Mouse (Mus musculus) lung, postnatal 0 days (tissue): ENCODE results near the gene Nfat5. TPM values are rescaled to one million over a fixed set of nuclear protein-coding genes. Genes with fewer than 3 reads are reported as not detected.

Experiments
- ATAC-seq: fragments of 200-750 bp; cut with Nextera tagmentation; 2 replicates; pipeline ENCODE4 v1.8.0; 2017; ENCODE audit warnings: moderate library complexity
- DNase-seq: peaks from one replicate; pipeline ENCODE4 v3.0.0-alpha.2; 2016; ENCODE audit warnings: low spot score
- H3K27ac ChIP-seq: fragments of 300-500 bp; sonication (generic); 2 replicates; pipeline ENCODE4 v1.5.1; 2014; ENCODE audit warnings: antibody characterized with exemption, mild to moderate bottlenecking, low read length, mixed read lengths
- H3K27me3 ChIP-seq: fragments of 300-500 bp; sonication (generic); replicated peaks from 2 replicates; pipeline ENCODE4 v1.6.1; 2014; ENCODE audit warnings: low read length, mixed read lengths; ENCODE audit not compliant: insufficient read depth
- H3K36me3 ChIP-seq: fragments of 300-500 bp; sonication (generic); 2 replicates; pipeline ENCODE4 v1.6.1; 2014; ENCODE audit warnings: low read length, mixed read lengths; ENCODE audit not compliant: insufficient read depth
- H3K4me1 ChIP-seq: fragments of 300-500 bp; sonication (generic); 2 replicates; pipeline ENCODE4 v1.6.1; 2014; ENCODE audit warnings: antibody characterized with exemption, low read depth, low read length, mixed read lengths; ENCODE audit not compliant: insufficient read depth
- H3K4me2 ChIP-seq: fragments of 300-500 bp; sonication (generic); replicated peaks from 2 replicates; pipeline ENCODE4 v1.6.1; 2014; ENCODE audit warnings: low read depth, mild to moderate bottlenecking, low read length, moderate library complexity, mixed read lengths
- H3K4me3 ChIP-seq: fragments of 300-500 bp; sonication (generic); 2 replicates; pipeline ENCODE4 v1.5.1; 2014; ENCODE audit warnings: low read depth, low read length
- H3K9ac ChIP-seq: fragments of 300-500 bp; sonication (generic); replicated peaks from 2 replicates; pipeline ENCODE4 v1.6.1; 2014; ENCODE audit warnings: low read depth, mild to moderate bottlenecking
- H3K9me3 ChIP-seq: fragments of 300-500 bp; sonication (generic); 2 replicates; pipeline ENCODE4 v1.6.1; 2016; ENCODE audit warnings: low read length, mixed read lengths
- CTCF ChIP-seq: IDR thresholded peaks from 2 replicates; pipeline ENCODE4 v1.5.1; 2016; ENCODE audit warnings: antibody characterized with exemption, mild to moderate bottlenecking
- EP300 ChIP-seq: IDR thresholded peaks from 2 replicates; pipeline ENCODE4 v1.6.1; 2016; ENCODE audit warnings: antibody characterized with exemption, mild to moderate bottlenecking, control low read depth
- WGBS: fragments of 180-500 bp; shearing (Covaris S2); extraction: QIAGEN DNeasy Blood & Tissue Kit; methylation state at CpG from one replicate; pipeline ENCODE4 v1.1.7; 2014; 5-methylcytosine and 5-hydroxymethylcytosine counted together
- polyA plus RNA-seq: library from polyadenylated mRNA; unstranded; fragments of >200 nt; fragmentation: Nextera tagmentation; extraction: Ambion mirVana; gene quantifications from 2 replicates; pipeline ENCODE4 v1.2.1, GENCODE M21; 2015

Gene Nfat5
- polyA plus RNA-seq, 1 experiment from 2014 or later, result 8.8 TPM

- WGBS, result 62% methylated on average over 11 of the region's 11 CpGs
- H3K9ac ChIP-seq, result no peak overlapping the region
Measured at GRCm38 (mm10) chr8:107254951-107255457, 38.3 kb upstream of the Nfat5 start.

GRCm38 (mm10) chr8:107257223-107257622 lies 36.0 kb upstream of the Nfat5 start:
- ATAC-seq (no peak), DNase-seq (no peak)
- no peak overlapping the region for H3K9ac ChIP-seq
- 64% methylated on average over 5 of the region's 5 CpGs for WGBS
- no peak overlapping the region for H3K4me2 ChIP-seq
- TF ChIP-seq EP300, result no peak
- no peak for TF ChIP-seq CTCF
- H3K36me3 ChIP-seq, result no peaks in the 10 kb centered on the region
- H3K27me3 ChIP-seq, result no peaks in the 10 kb centered on the region
- H3K27ac ChIP-seq, result no peak overlapping the region
- no peaks in the 10 kb centered on the region for H3K4me1 ChIP-seq
- H3K9me3 ChIP-seq, result no peaks in the 10 kb centered on the region
- H3K4me3 ChIP-seq, result no peak overlapping the region

More at GRCm38 (mm10) chr8:107254951-107255457, 38.3 kb upstream of the Nfat5 start:
- Histone ChIP-seq H3K36me3 (no peaks in the 10 kb centered on the region), H3K4me1 (no peaks in the 10 kb centered on the region; the same call in 1 of the 2 replicates), H3K4me2 (no peak overlapping the region), H3K27me3 (no peaks in the 10 kb centered on the region), H3K27ac (no peak overlapping the region), H3K9me3 (no peaks in the 10 kb centered on the region), H3K4me3 (no peak overlapping the region)
- peak; percentile 17 for DNase-seq
- TF ChIP-seq EP300 (no peak), CTCF (no peak)
- ATAC-seq, result no peak; the same call in 1 of the 2 replicates

GRCm38 (mm10) chr8:107260120-107260519 lies 33.1 kb upstream of the Nfat5 start:
- ATAC-seq (no peak), DNase-seq (no peak)
- 84% methylated on average over 6 of the region's 6 CpGs for WGBS
- Histone ChIP-seq H3K27ac (no peak overlapping the region), H3K4me1 (no peaks in the 10 kb centered on the region), H3K27me3 (no peaks in the 10 kb centered on the region), H3K9ac (no peak overlapping the region), H3K4me2 (no peak overlapping the region), H3K36me3 (no peaks in the 10 kb centered on the region), H3K4me3 (no peak overlapping the region), H3K9me3 (no peaks in the 10 kb centered on the region)
- no peak for TF ChIP-seq CTCF
- no peak for TF ChIP-seq EP300

DNA sequence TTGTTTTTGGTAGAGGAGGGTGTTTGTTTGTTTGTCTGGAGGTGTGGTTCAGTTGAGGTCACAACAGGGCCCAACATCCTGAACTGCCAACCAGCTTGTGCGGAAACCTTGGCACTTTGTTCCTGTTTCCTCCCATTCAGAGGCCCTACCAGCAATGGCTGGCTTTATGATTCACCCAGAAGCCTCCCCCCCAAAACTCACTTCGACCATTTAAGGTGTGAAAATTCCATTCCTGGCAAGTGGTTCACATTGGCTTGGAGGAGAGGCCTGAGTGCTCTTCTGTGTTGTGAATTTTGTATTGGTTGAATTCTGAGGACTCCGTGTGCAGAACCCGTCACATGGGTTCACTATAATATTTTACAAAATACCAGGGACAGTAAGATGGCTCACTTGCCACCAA lies 32.1 kb upstream of the Nfat5 start:
- Histone ChIP-seq H3K9ac (no peak overlapping the region), H3K4me3 (no peak overlapping the region), H3K27me3 (no peaks in the 10 kb centered on the region), H3K4me2 (no peak overlapping the region), H3K36me3 (no peaks in the 10 kb centered on the region), H3K27ac (no peak overlapping the region), H3K9me3 (no peaks in the 10 kb centered on the region), H3K4me1 (no peaks in the 10 kb centered on the region)
- TF ChIP-seq CTCF (no peak), EP300 (no peak)
- DNase-seq (no peak), ATAC-seq (no peak)
- 59% methylated on average over 4 of the region's 4 CpGs for WGBS

- 78% methylated on average over 8 of the region's 8 CpGs for WGBS
- TF ChIP-seq CTCF (no peak), EP300 (no peak)
- no peaks in the 10 kb centered on the region for H3K27me3 ChIP-seq
- H3K4me1 ChIP-seq, result no peaks in the 10 kb centered on the region
- H3K36me3 ChIP-seq, result no peaks in the 10 kb centered on the region
- ATAC-seq, result no peak
- H3K4me2 ChIP-seq, result no peak overlapping the region
- H3K9me3 ChIP-seq, result no peaks in the 10 kb centered on the region
- no peak overlapping the region for H3K4me3 ChIP-seq
- H3K9ac ChIP-seq, result no peak overlapping the region
- H3K27ac ChIP-seq, result no peak overlapping the region
- no peak for DNase-seq
Measured at GRCm38 (mm10) chr8:107262046-107262705, 31.1 kb upstream of the Nfat5 start.

DNA sequence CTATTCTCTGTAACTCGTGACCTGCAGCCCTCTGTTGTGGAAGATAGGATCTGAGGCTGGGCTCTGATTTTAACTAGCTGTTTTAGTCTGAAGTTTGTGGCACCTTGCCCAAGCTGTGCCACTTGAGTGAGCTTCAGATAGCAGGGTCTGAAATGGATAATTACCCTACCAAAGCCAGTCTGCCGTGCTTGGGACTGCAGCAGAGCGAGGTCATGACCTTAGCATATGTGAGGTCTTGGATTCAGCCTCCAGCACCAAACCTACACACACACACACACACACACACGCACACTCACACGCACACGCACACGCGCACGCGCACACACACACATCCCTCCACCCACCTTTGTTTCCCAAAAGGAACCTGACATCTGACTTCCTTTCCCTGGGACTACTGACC lies 27.5 kb upstream of the Nfat5 start:
- H3K27ac ChIP-seq, result no peak overlapping the region
- TF ChIP-seq EP300, result no peak
- no peak for TF ChIP-seq CTCF

More for the DNA sequence above, 27.5 kb upstream of the Nfat5 start:
- ATAC-seq, result no peak
- Histone ChIP-seq H3K4me2 (no peak overlapping the region), H3K9ac (no peak overlapping the region), H3K36me3 (no peaks in the 10 kb centered on the region), H3K4me1 (no peaks in the 10 kb centered on the region), H3K9me3 (no peaks in the 10 kb centered on the region), H3K27me3 (no peaks in the 10 kb centered on the region), H3K4me3 (no peak overlapping the region)
- 81% methylated on average over 10 of the region's 10 CpGs for WGBS
- DNase-seq, result no peak
